Mouse (Mus musculus) heart, postnatal 0 days (tissue): ENCODE measurements at regions not wholly inside any gene's neighbourhood (a gene's known extent, or its start where the extent isn't known, plus 50 kb on each side); places are given as distances from the start of the nearest gene placed in this dataset.

Experiments
- ATAC-seq: fragments of 200-750 bp; cut with Nextera tagmentation; 2 replicates; pipeline ENCODE4 v1.8.0; 2017; ENCODE audit warnings: low read depth, moderate number of reproducible peaks, moderate library complexity; ENCODE audit not compliant: insufficient read depth
- DNase-seq: peaks from one replicate; pipeline ENCODE4 v3.0.0-alpha.2; 2016; ENCODE audit warnings: low spot score
- H3K27ac ChIP-seq: fragments of 300-500 bp; sonication (generic); 2 replicates; pipeline ENCODE4 v1.5.1; 2014; ENCODE audit warnings: low read depth, mild to moderate bottlenecking
- H3K27me3 ChIP-seq: fragments of 300-500 bp; sonication (generic); 2 replicates; pipeline ENCODE4 v1.6.1; 2014; ENCODE audit warnings: low read length, mixed read lengths; ENCODE audit not compliant: control insufficient read depth, insufficient read depth
- H3K36me3 ChIP-seq: fragments of 300-500 bp; sonication (generic); replicated peaks from 2 replicates; pipeline ENCODE4 v1.6.1; 2014; ENCODE audit warnings: low read length, mixed read lengths; ENCODE audit not compliant: control insufficient read depth, insufficient read depth
- H3K4me1 ChIP-seq: fragments of 300-500 bp; sonication (generic); 2 replicates; pipeline ENCODE4 v1.6.1; 2014; ENCODE audit warnings: antibody characterized with exemption; ENCODE audit not compliant: control insufficient read depth, insufficient read depth
- H3K4me2 ChIP-seq: fragments of 300-500 bp; sonication (generic); 2 replicates; pipeline ENCODE4 v1.6.1; 2014; ENCODE audit warnings: low read depth, mild to moderate bottlenecking, low read length, moderate library complexity
- H3K4me3 ChIP-seq: fragments of 300-500 bp; sonication (generic); 2 replicates; pipeline ENCODE4 v1.5.1; 2014; ENCODE audit warnings: low read depth, low read length
- H3K9ac ChIP-seq: fragments of 300-500 bp; sonication (generic); replicated peaks from 2 replicates; pipeline ENCODE4 v1.6.1; 2014; ENCODE audit warnings: low read depth, low read length, mixed read lengths
- H3K9me3 ChIP-seq: fragments of 300-500 bp; sonication (generic); replicated peaks from 2 replicates; pipeline ENCODE4 v1.6.1; 2016; ENCODE audit warnings: low read length; ENCODE audit not compliant: control insufficient read depth
- CTCF ChIP-seq: IDR thresholded peaks from 2 replicates; pipeline ENCODE4 v1.5.1; 2016; ENCODE audit warnings: antibody characterized with exemption, control low read depth, low read depth
- EP300 ChIP-seq: IDR thresholded peaks from 2 replicates; pipeline ENCODE4 v1.6.1; 2016; ENCODE audit warnings: antibody characterized with exemption, low read depth
- WGBS: fragments of 180-500 bp; shearing (Covaris S2); extraction: QIAGEN DNeasy Blood & Tissue Kit; methylation state at CpG from one replicate; pipeline ENCODE4 v1.1.7; 2014; 5-methylcytosine and 5-hydroxymethylcytosine counted together

GRCm38 (mm10) chr10:37367796-37368195 lies 229.1 kb upstream of the Marcks start:
- TF ChIP-seq EP300: no peak
- TF ChIP-seq CTCF: no peak
- no peaks in the 10 kb centered on the region for H3K36me3 ChIP-seq
- WGBS: 83% methylated on average over 4 of the region's 4 CpGs
- DNase-seq (no peak), ATAC-seq (no peak)
- H3K4me1 ChIP-seq: no peaks in the 10 kb centered on the region
- H3K9ac ChIP-seq: no peak overlapping the region
- H3K9me3 ChIP-seq: no peaks in the 10 kb centered on the region
- H3K4me3 ChIP-seq: no peak overlapping the region
- H3K27ac ChIP-seq: no peak overlapping the region
- H3K27me3 ChIP-seq: no peaks in the 10 kb centered on the region
- no peak overlapping the region for H3K4me2 ChIP-seq

GRCm38 (mm10) chr10:37364506-37364905 lies 225.8 kb upstream of the Marcks start:
- DNase-seq: peak; percentile 13

GRCm38 (mm10) chr10:37360985-37361384 lies 222.3 kb upstream of the Marcks start:
- H3K27me3 ChIP-seq: no peaks in the 10 kb centered on the region
- DNase-seq (no peak), ATAC-seq (no peak)
- 83% methylated on average over 3 of the region's 3 CpGs for WGBS
- H3K4me2 ChIP-seq: no peak overlapping the region
- no peaks in the 10 kb centered on the region for H3K36me3 ChIP-seq
- H3K4me3 ChIP-seq: no peak overlapping the region
- H3K4me1 ChIP-seq: 0 out of 2 replicates have a peak, but pooled peaks cover 7% of the 10 kb centered on the region
- TF ChIP-seq EP300 (no peak), CTCF (no peak)
- H3K27ac ChIP-seq: no peak overlapping the region
- no peaks in the 10 kb centered on the region for H3K9me3 ChIP-seq
- no peak overlapping the region for H3K9ac ChIP-seq

More at GRCm38 (mm10) chr10:37364506-37364905, 225.8 kb upstream of the Marcks start:
- Histone ChIP-seq H3K36me3 (no peaks in the 10 kb centered on the region), H3K27ac (no peak overlapping the region), H3K9ac (no peak overlapping the region), H3K27me3 (no peaks in the 10 kb centered on the region), H3K4me2 (no peak overlapping the region), H3K4me3 (no peak overlapping the region), H3K4me1 (no peaks in the 10 kb centered on the region), H3K9me3 (no peaks in the 10 kb centered on the region)
- no peak for ATAC-seq
- TF ChIP-seq CTCF (no peak), EP300 (no peak)
- WGBS: 50% methylated on average over 4 of the region's 4 CpGs

- ATAC-seq (no peak), DNase-seq (no peak)
- Histone ChIP-seq H3K36me3 (no peaks in the 10 kb centered on the region), H3K4me1 (0 out of 2 replicates have a peak, but pooled peaks cover 7% of the 10 kb centered on the region), H3K27me3 (no peaks in the 10 kb centered on the region), H3K9ac (no peak overlapping the region), H3K4me2 (no peak overlapping the region), H3K9me3 (no peaks in the 10 kb centered on the region), H3K4me3 (no peak overlapping the region), H3K27ac (no peak overlapping the region)
- TF ChIP-seq CTCF (no peak), EP300 (no peak)
Measured at GRCm38 (mm10) chr10:37358900-37359299, 220.2 kb upstream of the Marcks start.

GRCm38 (mm10) chr10:37358334-37358733 lies 219.6 kb upstream of the Marcks start:
- no peaks in the 10 kb centered on the region for H3K9me3 ChIP-seq
- H3K27ac ChIP-seq: no peak overlapping the region
- TF ChIP-seq CTCF: no peak
- TF ChIP-seq EP300: no peak
- no peak overlapping the region for H3K9ac ChIP-seq
- H3K4me2 ChIP-seq: no peak overlapping the region
- no peak for DNase-seq
- no peak overlapping the region for H3K4me3 ChIP-seq
- H3K4me1 ChIP-seq: 0 out of 2 replicates have a peak, but pooled peaks cover 7% of the 10 kb centered on the region
- H3K27me3 ChIP-seq: no peaks in the 10 kb centered on the region
- 69% methylated on average over 5 of the region's 5 CpGs for WGBS
- no peaks in the 10 kb centered on the region for H3K36me3 ChIP-seq
- ATAC-seq: no peak

- Histone ChIP-seq H3K4me2 (no peak overlapping the region), H3K27ac (no peak overlapping the region), H3K4me1 (0 out of 2 replicates have a peak, but pooled peaks cover 7% of the 10 kb centered on the region), H3K9me3 (no peaks in the 10 kb centered on the region), H3K9ac (no peak overlapping the region), H3K4me3 (no peak overlapping the region), H3K27me3 (no peaks in the 10 kb centered on the region), H3K36me3 (no peaks in the 10 kb centered on the region)
- 59% methylated on average over 6 of the region's 6 CpGs for WGBS
- no peak for TF ChIP-seq CTCF
- no peak for TF ChIP-seq EP300
- no peak for ATAC-seq
- peak; percentile 15 for DNase-seq
Measured at GRCm38 (mm10) chr10:37357304-37358060, 218.8 kb upstream of the Marcks start.
